Mouse (Mus musculus) frontal cortex, adult 2 months (tissue): ENCODE results near the gene Cdh13. TPM values are rescaled to one million over a fixed set of nuclear protein-coding genes. Genes with fewer than 3 reads are reported as not detected.

ENCODE experiments used
- DNase-seq, 2 experiments: peaks; one replicate each; pipeline ENCODE4 v3.0.0; 2022; ENCODE audit warnings: low spot score in 1 of 2; ENCODE audit errors: extremely low spot score in 1 of 2
- polyA plus RNA-seq: library from polyadenylated mRNA; depleted of rRNA; stranded (reverse); fragments of >200 nt; gene quantifications from 2 replicates; pipeline ENCODE4 v1.2.3, GENCODE M21; 2012

The Cdh13 gene
- polyA plus RNA-seq, 1 experiment: 44.9 TPM

GRCm38 (mm10) chr8:118290266-118290665 lies 6.7 kb downstream of the Cdh13 start:
- DNase-seq: peak in 1 of 2 experiments; percentile 43

GRCm38 (mm10) chr8:118296477-118296876 lies 12.9 kb downstream of the Cdh13 start:
- DNase-seq: no peak

GRCm38 (mm10) chr8:118306957-118307356 lies 23.4 kb downstream of the Cdh13 start:
- DNase-seq: no peak

GRCm38 (mm10) chr8:118309106-118309505 lies 25.6 kb downstream of the Cdh13 start:
- no peak for DNase-seq

- DNase-seq: no peak
Observed at GRCm38 (mm10) chr8:118313426-118314187, 30.1 kb downstream of the Cdh13 start.

GRCm38 (mm10) chr8:118314188-118314563 lies 30.6 kb downstream of the Cdh13 start:
- no peak for DNase-seq

- no peak for DNase-seq
Observed at GRCm38 (mm10) chr8:118314932-118315331, 31.4 kb downstream of the Cdh13 start.

- no peak for DNase-seq
Observed at GRCm38 (mm10) chr8:118316440-118316839, 32.9 kb downstream of the Cdh13 start.

GRCm38 (mm10) chr8:118320566-118320965 lies 37.0 kb downstream of the Cdh13 start:
- peak; percentile 41 to 70 for DNase-seq

GRCm38 (mm10) chr8:118323421-118323820 lies 39.9 kb downstream of the Cdh13 start:
- no peak for DNase-seq

- no peak for DNase-seq
Observed at GRCm38 (mm10) chr8:118334933-118335332, 51.4 kb downstream of the Cdh13 start.

GRCm38 (mm10) chr8:118339711-118340110 lies 56.2 kb downstream of the Cdh13 start:
- DNase-seq: no peak

GRCm38 (mm10) chr8:118343267-118343666 lies 59.7 kb downstream of the Cdh13 start:
- peak in 1 of 2 experiments; percentile 59 for DNase-seq

- no peak for DNase-seq
Observed at GRCm38 (mm10) chr8:118348710-118349489, 65.4 kb downstream of the Cdh13 start.

GRCm38 (mm10) chr8:118350136-118350535 lies 66.6 kb downstream of the Cdh13 start:
- DNase-seq: no peak

GRCm38 (mm10) chr8:118353022-118353421 lies 69.5 kb downstream of the Cdh13 start:
- DNase-seq: peak in 1 of 2 experiments; percentile 62

- peak in 1 of 2 experiments; percentile 22 for DNase-seq
Observed at GRCm38 (mm10) chr8:118357067-118357466, 73.5 kb downstream of the Cdh13 start.

GRCm38 (mm10) chr8:118357596-118357995 lies 74.1 kb downstream of the Cdh13 start:
- DNase-seq: peak; percentile 47 to 50

GRCm38 (mm10) chr8:118363781-118364180 lies 80.2 kb downstream of the Cdh13 start:
- no peak for DNase-seq

GRCm38 (mm10) chr8:118373092-118373491 lies 89.6 kb downstream of the Cdh13 start:
- DNase-seq: no peak

- DNase-seq: peak in 1 of 2 experiments; percentile 58
Observed at GRCm38 (mm10) chr8:118374738-118375137, 91.2 kb downstream of the Cdh13 start.

- DNase-seq: peak in 1 of 2 experiments; percentile 23
Observed at GRCm38 (mm10) chr8:118376791-118377190, 93.3 kb downstream of the Cdh13 start.
